Mouse (Mus musculus) kidney, postnatal 10 days (tissue): Measurements from ENCODE around the gene Phldb1.
"Not testable (repeated sequence)": the region's sequence is repeated elsewhere in the genome, so short reads cannot be mapped to it uniquely, and the experiment has no call there.

Source experiments
- DNase-seq: peaks from one replicate; pipeline ENCODE4 v3.0.0; 2021; ENCODE audit warnings: mixed read lengths

Gene Phldb1

DNA sequence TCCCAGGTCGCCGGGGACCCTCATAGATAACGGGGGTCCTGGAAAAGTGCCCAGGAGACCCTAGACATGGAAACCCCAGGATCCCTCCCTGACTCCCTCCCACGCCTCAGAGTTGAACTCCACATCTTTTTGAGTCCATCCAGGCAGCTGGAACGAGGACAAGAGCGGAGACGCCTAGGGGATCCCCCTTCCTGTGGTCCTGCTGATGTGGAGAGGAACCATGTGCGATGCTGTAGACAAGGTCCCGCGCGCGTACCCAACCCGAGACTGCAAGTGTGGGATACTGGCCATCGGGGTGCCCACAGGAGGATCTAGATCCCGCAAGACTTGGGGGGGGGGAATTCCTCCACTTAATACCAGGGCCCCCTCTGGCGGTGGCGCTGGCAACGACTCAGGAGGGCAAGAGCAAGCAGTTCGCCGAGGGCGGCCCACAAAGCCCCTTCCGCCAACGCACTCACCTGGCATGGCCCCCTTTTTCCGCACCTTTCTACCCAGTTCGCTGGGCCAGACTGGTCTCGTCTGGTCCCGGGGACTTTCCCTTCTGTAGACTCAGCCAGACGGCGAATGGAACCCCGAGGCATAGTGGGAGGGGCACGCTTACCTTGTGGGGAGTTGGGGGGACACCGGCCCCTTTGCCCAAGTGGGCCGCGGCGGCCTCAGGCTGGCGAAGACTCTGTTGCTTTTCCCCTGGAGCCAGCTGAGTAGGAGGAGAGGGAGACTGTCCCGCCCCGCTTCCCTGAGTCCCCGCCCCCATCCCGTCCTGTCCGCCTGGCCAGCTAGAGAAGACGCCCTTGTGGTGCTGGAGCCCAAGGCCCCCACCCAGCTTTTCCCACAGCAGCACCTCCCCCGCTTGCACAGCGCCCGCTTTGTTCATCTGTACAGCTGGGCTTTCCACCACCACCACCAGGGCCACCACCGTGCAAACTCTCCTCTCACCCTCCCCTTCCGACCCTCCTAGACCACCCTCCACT is at the start of gene Phldb1:
Gene Phldb1 (minus strand): TSS at position 675 of the 971 bp plus-strand sequence.
- DNase-seq, result peak; percentile 93

- peak; percentile 97 for DNase-seq
These were observed 38.0 kb upstream of the Phldb1 start for GRCm38 (mm10) chr9:44772750-44773651.

- no peak for DNase-seq
These were observed 37.4 kb upstream of the Phldb1 start for GRCm38 (mm10) chr9:44772392-44772749.

DNA sequence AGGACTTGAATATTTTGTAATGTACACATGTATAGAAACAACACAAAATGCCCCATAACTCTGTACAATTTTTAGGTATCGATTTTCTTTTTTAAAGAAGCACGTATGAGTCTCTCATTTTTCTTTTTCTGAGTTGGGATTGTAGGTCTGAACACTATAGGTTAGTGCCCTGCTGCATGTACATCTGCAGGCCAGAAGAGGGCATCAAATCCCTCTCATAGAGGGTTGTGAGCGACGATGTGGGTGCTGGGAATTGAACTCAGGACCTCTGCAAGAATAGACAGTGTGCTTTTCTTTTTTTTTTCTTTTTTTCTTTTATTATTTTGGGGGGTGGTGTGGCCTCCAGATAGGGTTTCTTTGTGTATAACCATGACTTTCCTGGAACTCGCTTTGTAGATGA is 36.4 kb upstream of the Phldb1 start:
- no peak for DNase-seq

DNA sequence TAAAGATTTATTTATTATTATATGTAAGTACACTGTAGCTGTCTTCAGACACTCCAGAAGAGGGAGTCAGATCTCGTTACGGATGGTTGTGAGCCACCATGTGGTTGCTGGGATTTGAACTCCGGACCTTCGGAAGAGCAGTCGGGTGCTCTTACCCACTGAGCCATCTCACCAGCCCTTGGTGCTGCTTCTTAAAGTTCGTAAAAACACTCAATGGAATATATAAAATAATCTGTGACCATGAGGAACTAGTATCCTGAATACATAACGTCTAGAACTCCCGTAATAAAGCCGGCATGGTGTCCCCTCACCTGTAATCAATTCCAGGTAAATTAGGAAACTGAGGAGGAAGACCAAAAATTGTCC is 33.0 kb upstream of the Phldb1 start:
- not testable (repeated sequence) for DNase-seq

DNA sequence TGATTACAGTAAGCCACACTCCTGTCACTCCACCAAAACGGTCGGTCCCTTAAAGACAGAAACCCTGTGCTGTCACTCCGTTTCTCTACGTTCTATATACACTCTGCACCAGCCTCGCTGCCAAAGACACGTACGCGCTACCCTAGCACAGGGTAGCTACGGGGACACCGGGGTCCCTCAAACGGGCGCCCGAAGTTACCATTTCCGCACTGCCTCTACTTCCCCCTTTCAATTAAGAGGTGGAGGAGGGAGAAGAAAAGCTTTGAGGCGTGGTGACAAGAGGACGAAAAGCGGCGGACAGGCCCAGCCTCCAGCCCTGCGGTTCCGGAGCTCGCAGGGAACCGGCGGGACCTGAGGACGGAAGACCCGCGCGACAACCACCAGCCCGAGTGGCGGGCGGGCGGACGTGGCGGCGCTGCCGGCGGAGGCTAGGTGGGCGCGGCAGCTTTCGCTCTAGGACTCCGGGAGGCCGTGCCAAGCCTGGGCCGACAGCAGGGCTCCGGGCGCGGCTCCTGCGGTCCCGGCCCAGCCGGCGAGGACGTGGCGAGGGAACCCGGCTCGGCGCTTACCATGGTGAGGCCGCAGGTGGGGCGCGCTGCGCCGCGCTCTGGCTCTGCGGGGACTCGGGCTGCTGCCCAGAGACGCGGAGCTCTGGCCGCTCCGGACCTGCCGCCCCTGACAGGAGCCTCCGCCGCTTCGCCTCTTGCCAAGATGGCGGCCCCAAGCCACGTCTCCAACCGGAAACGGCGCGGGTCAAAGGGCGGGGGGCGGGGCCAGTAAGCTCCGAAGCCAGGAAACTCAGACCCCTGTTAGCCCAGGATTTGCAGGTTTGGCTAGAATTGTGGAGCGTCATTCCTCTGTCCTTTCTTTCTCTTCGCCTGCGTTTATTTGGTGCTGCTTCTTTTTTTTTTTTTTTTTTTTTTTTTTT is 32.4 kb upstream of the Phldb1 start, which contains the start of the genes Arcn1 and Ift46:
Gene Arcn1 (minus strand): TSS at position 745 of the 928 bp plus-strand sequence.
Gene Ift46 (plus strand): TSS at position 808 of the 928 bp plus-strand sequence.
- DNase-seq, result peak; percentile 92

- DNase-seq, result no peak
These were observed 25.9 kb upstream of the Phldb1 start for GRCm38 (mm10) chr9:44760873-44761272.

DNA sequence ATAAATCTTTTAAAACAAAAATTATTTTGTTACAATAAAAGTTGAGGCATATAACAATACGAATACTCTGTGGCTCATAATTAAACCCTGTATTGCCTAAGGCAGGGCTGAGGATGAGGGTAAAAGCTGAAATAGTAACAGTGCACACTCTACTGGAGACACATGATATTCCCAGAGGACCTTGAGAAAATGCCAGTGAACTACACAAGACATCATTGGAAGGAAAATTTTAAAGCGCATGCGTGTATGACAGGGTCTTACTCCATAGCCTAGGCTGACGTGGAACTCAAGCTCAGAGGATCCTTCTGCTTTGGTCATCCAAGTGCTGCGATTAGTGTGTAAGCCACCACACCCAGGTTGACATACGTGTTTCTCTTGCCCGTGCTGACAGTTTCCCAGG is 13.5 kb upstream of the Phldb1 start:
- DNase-seq, result no peak

- DNase-seq, result no peak
These were observed 12.3 kb upstream of the Phldb1 start for GRCm38 (mm10) chr9:44747341-44747740.

DNA sequence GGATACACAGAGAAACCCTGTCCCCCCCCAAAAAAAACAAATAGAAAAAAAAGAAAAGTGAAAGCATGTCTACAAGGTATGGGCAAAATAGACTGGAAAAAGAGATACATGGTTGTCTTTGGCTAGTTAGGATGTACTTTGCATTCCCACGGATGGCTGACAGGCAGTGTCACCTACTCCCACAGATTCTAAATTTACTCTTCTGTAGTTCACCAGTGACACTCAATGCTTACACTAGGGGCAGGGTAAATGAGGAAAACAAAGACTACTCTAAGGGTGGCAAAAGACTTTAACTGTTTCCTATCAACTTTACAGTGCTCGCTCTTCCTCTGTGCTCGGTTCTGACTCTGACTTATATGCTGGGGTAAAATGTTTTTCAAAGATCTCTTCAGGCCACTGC is 11.7 kb upstream of the Phldb1 start:
- DNase-seq, result no peak

DNA sequence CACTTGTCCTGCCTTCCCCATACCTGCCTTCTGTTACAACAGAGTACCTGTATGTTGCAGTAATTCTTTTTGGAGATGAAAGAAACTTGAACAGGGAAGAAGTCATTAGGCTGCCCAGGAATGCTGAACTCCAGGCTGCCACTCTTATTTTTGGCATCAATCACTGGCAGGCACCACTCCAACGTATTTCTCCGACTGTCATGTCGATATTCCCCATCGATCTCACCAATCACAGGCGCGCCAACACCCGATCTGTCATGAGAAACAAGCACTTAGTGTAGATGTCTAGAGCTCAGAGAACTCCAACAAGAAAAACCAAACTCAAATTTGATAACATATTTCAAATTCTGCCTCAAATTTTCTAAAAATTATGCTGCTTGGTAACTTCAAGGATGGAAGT is 10.4 kb upstream of the Phldb1 start:
- DNase-seq, result no peak

- no peak for DNase-seq
These were observed 5.7 kb upstream of the Phldb1 start for GRCm38 (mm10) chr9:44740663-44741192.

DNA sequence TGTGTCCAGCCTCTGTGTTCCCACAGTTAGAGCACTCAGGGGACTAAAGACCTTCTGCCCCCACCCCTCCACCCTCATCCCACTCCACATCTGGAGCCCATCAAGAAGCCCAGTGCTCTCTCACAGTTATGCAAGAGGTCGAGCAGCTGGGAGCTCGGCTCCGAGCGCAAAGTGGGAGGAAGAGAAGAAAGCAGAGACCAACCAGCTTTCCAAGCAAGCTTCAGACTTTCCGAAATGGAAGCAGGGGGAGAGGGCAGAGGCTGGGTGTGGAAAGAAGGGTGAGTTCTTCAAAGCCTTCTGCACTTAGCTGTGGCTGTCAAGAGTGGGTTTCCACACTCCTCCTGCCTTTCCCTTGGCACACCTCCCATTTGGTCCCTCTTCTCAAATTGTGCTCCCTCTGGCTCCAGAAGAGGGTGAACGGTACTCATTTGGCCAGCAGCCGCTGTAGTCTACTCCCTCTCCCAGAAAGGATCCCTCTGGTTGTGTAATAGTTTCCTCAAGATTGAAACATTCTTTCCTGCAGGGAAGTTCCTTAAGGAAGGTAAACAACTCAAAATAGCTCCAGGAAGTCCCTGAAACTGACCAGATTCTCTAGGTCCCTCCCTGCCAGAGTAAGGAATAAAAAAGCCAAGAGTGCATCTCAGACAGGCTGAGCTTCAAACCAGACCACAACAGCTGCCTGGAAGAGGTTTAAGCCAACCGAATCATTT is 2.4 kb upstream of the Phldb1 start:
- DNase-seq, result peak; percentile 83

DNA sequence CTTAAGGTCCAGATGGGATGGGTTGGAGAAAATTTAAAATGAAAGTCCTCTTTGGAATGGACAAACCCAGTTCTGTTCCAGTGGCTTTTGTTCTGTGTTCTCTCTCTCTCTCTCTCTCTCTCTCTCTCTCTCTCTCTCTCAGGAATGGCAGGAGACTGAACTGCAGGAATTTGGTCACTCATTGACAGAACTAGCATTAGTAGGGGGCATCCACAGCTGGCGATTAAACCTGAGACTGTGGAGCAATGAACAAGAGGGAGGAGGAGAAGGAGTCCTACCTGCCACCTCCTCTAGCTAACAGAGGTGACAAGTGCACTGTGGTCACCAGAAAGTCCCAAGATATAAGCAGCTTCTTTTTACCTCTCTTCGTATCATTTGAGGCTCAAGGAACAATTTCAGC is 1.3 kb upstream of the Phldb1 start:
- DNase-seq, result no peak

GRCm38 (mm10) chr9:44735886-44736285 is 888 bp upstream of the Phldb1 start:
- DNase-seq, result no peak

DNA sequence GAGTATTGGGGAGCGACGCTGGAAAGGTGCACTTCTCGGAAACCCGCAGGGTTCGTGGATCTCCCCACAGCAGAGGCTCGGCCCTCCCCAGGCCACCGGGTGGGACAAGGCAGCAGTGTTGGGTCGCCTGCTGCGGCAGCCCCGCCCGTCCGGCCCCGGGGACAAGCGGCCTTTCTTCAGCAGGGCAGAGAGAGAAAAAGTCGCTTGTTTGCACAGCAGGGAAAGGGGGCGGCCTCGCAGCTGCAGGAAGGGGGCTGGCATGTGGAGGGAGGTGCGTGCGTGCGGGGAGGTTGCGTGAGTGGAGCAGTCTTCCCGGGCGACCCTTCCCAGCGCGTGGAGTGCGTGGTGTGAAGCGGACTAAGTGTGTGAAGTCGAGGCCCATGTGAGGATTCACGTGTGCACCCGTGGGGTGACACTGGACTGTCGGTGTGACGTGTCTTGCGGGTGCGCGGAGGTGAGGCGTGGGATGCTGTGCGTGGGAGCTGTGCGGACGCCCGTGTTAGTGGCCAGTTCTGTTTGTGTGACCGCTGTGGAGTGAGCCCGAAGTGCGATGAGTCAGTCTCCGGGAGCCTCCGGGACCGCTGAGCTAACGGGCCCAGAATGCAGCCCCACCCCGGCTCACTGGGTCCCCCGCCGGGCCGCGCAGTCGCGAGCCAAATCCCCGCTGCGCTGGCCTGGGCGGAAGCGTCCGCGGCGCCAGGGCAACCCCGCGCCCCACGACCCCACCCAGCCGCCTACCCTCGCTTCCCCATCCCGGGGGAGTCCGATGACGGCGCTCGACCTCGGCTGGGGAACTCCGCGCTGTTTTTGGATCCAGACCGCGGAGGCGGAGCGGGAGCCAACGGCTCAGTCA is 1.1 kb downstream of the Phldb1 start:
- DNase-seq, result peak; percentile 79

- peak; percentile 70 for DNase-seq
These were observed 2.0 kb downstream of the Phldb1 start for GRCm38 (mm10) chr9:44732921-44733530.

DNA sequence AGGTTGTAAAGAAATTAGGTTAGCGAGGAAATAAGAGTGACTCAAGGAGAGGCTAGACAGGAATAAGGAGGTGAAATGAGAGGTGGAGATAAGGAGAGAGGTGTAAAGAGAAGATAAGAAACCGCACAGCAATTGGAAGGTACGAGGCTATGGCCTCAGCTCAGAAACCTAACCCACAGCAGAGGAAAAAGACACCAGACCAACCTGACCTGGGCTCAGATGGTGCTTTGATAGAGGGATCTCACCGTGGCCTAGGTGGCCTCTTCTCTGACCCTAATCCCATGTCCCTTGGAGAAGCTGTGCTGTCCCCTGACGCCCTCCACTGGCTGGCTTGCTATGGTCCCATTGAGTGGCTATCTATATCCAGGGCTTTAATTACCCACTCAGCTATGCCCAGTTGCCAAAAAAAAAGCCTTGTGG is 2.9 kb downstream of the Phldb1 start:
- DNase-seq, result no peak

- no peak for DNase-seq
These were observed 7.6 kb downstream of the Phldb1 start for GRCm38 (mm10) chr9:44727441-44727840.
